Mouse (Mus musculus) CH12.LX (cell line): ENCODE data around the gene Gm10197. TPM values are rescaled to one million over a fixed set of nuclear protein-coding genes. Genes with fewer than 3 reads are reported as not detected.

Experiments used
- DNase-seq: peaks from one replicate; pipeline ENCODE4 v3.0.0-alpha.2; 2013; ENCODE audit errors: extremely low read depth
- H3K27ac ChIP-seq: 2 replicates; pipeline ENCODE4 v1.5.1; 2012; ENCODE audit warnings: low read depth, mild to moderate bottlenecking, control low read depth, moderate library complexity; ENCODE audit not compliant: insufficient read depth
- H3K27me3 ChIP-seq: replicated peaks from 2 replicates; pipeline ENCODE3; 2012; ENCODE audit warnings: inconsistent platforms
- H3K36me3 ChIP-seq, 2 experiments: replicated peaks in 1 of 2; 2 replicates each; pipeline versions ENCODE3 to v1.6.1; 2012; ENCODE audit warnings: inconsistent platforms in 1 of 2, low read length in 1 of 2, mild to moderate bottlenecking in 1 of 2, mixed read lengths in 1 of 2, moderate library complexity in 1 of 2; ENCODE audit not compliant: control insufficient read depth in 1 of 2, insufficient read depth in 1 of 2
- H3K4me1 ChIP-seq, 2 experiments: 2 replicates each; pipeline ENCODE4 v1.6.1; 2012; ENCODE audit warnings: inconsistent platforms in 1 of 2, moderate library complexity in 1 of 2; ENCODE audit not compliant: insufficient read depth in 2 of 2, control insufficient read depth in 1 of 2
- H3K4me2 ChIP-seq: 2 replicates; pipeline ENCODE4 v1.6.1; 2012; ENCODE audit warnings: low read depth, mild to moderate bottlenecking, control low read depth; ENCODE audit not compliant: poor library complexity, insufficient read depth, severe bottlenecking
- H3K4me3 ChIP-seq, 3 experiments: fragments of 150-350 bp in 1 of 3; sonication (generic) in 1 of 3; replicated peaks in 1 of 3; 2 replicates each; pipeline versions ENCODE3 to v1.5.1; 2011 to 2012; ENCODE audit warnings: low read depth in 2 of 3, low read length in 2 of 3, mild to moderate bottlenecking in 2 of 3, moderate library complexity in 2 of 3, control low read depth in 1 of 3, improper control_type of control experiment in 1 of 3, inconsistent platforms in 1 of 3, mixed read lengths in 1 of 3; ENCODE audit not compliant: poor library complexity in 1 of 3
- H3K79me2 ChIP-seq: replicated peaks from 2 replicates; pipeline ENCODE4 v1.6.1; 2012; ENCODE audit warnings: mild to moderate bottlenecking, moderate library complexity; ENCODE audit not compliant: control insufficient read depth, poor library complexity, insufficient read depth, severe bottlenecking; ENCODE audit errors: extremely low read depth
- H3K9ac ChIP-seq: 2 replicates; pipeline ENCODE4 v1.6.1; 2012; ENCODE audit warnings: low read depth, mild to moderate bottlenecking, control low read depth, moderate library complexity; ENCODE audit not compliant: insufficient read depth
- H3K9me3 ChIP-seq: replicated peaks from 2 replicates; pipeline ENCODE3; 2012; ENCODE audit warnings: low read length, inconsistent platforms, mixed read lengths
- CHD1 ChIP-seq: IDR thresholded peaks from 2 replicates; pipeline ENCODE4 v1.6.1; 2012; ENCODE audit warnings: low read depth, low read length, improper control_type of control experiment, inconsistent platforms
- CHD2 ChIP-seq: IDR thresholded peaks from 2 replicates; pipeline ENCODE4 v1.6.1; 2011; ENCODE audit warnings: low read length, improper control_type of control experiment
- EP300 ChIP-seq: IDR thresholded peaks from 2 replicates; pipeline ENCODE4 v1.6.1; 2011; ENCODE audit warnings: low read length, improper control_type of control experiment
- ETS1 ChIP-seq: conservative IDR thresholded peaks from 2 replicates; pipeline ENCODE4 v1.6.1; 2012; ENCODE audit warnings: low read depth, mild to moderate bottlenecking, inconsistent platforms, low read length, improper control_type of control experiment, moderate library complexity
- JUN ChIP-seq: IDR thresholded peaks from 2 replicates; pipeline ENCODE4 v1.6.1; 2011; ENCODE audit warnings: low read depth, mild to moderate bottlenecking, low read length, improper control_type of control experiment, moderate library complexity; ENCODE audit not compliant: insufficient read depth
- JUND ChIP-seq: conservative IDR thresholded peaks from 2 replicates; pipeline ENCODE4 v1.6.1; 2011; ENCODE audit warnings: low read depth, low read length, improper control_type of control experiment
- KAT2A ChIP-seq: IDR thresholded peaks from 2 replicates; pipeline ENCODE4 v1.6.1; 2012; ENCODE audit warnings: low read length, improper control_type of control experiment, inconsistent platforms; ENCODE audit not compliant: insufficient replicate concordance
- MAX ChIP-seq: IDR thresholded peaks from 2 replicates; pipeline ENCODE4 v1.6.1; 2011; ENCODE audit warnings: low read length, improper control_type of control experiment
- MAZ ChIP-seq: IDR thresholded peaks from 2 replicates; pipeline ENCODE4 v1.6.1; 2012; ENCODE audit warnings: low read depth, mild to moderate bottlenecking, inconsistent platforms, low read length, improper control_type of control experiment, moderate library complexity
- MEF2A ChIP-seq: IDR thresholded peaks from 2 replicates; pipeline ENCODE4 v1.6.1; 2014; ENCODE audit warnings: low read depth, mild to moderate bottlenecking, inconsistent platforms, low read length, improper control_type of control experiment, borderline replicate concordance
- MXI1 ChIP-seq: IDR thresholded peaks from 2 replicates; pipeline ENCODE4 v1.6.1; 2011; ENCODE audit warnings: mild to moderate bottlenecking, low read depth, low read length, improper control_type of control experiment
- NELFE ChIP-seq: IDR thresholded peaks from 2 replicates; pipeline ENCODE4 v1.6.1; 2011; ENCODE audit warnings: low read depth, low read length, improper control_type of control experiment
- NRF1 ChIP-seq: IDR thresholded peaks from 2 replicates; pipeline ENCODE4 v1.6.1; 2014; ENCODE audit warnings: low read depth, mild to moderate bottlenecking, inconsistent platforms, low read length, improper control_type of control experiment, moderate library complexity
- POLR2AphosphoS2 ChIP-seq: IDR thresholded peaks from 2 replicates; pipeline ENCODE4 v1.6.1; 2011; ENCODE audit warnings: low read depth, low read length, improper control_type of control experiment
- RAD21 ChIP-seq: IDR thresholded peaks from 2 replicates; pipeline ENCODE4 v1.6.1; 2011; ENCODE audit warnings: low read depth, mild to moderate bottlenecking, low read length, improper control_type of control experiment, moderate library complexity
- TCF12 ChIP-seq: IDR thresholded peaks from 2 replicates; pipeline ENCODE4 v1.6.1; 2014; ENCODE audit warnings: low read depth, mild to moderate bottlenecking, inconsistent platforms, low read length, improper control_type of control experiment
- USF2 ChIP-seq: conservative IDR thresholded peaks from 2 replicates; pipeline ENCODE4 v1.6.1; 2011; ENCODE audit warnings: low read depth, low read length, improper control_type of control experiment
- ZC3H11A ChIP-seq: IDR thresholded peaks from 2 replicates; pipeline ENCODE4 v1.6.1; 2012; ENCODE audit warnings: low read depth, mild to moderate bottlenecking, inconsistent platforms, low read length, improper control_type of control experiment
- ZKSCAN1 ChIP-seq: IDR thresholded peaks from 2 replicates; pipeline ENCODE4 v1.6.1; 2012; ENCODE audit warnings: low read depth, inconsistent platforms, low read length, improper control_type of control experiment, borderline replicate concordance
- ZMIZ1 ChIP-seq: IDR thresholded peaks from 2 replicates; pipeline ENCODE4 v1.6.1; 2012; ENCODE audit warnings: low read depth, mild to moderate bottlenecking, inconsistent platforms, low read length, improper control_type of control experiment
- ZNF384 ChIP-seq: IDR thresholded peaks from 2 replicates; pipeline ENCODE4 v1.6.1; 2012; ENCODE audit warnings: low read depth, low read length, improper control_type of control experiment, inconsistent platforms
- dilution Hi-C: fragments of 300-500 bp; cut with MboI; formaldehyde crosslinking; loops from 2 replicates; pipeline ENCODE4 v1.14.3; 2020; ENCODE audit warnings: low sequenced_read_pairs; ENCODE audit not compliant: extremely low pct_unique_long_range_greater_than_20kb, extremely low pct_ligation_motif_present
- in situ Hi-C: fragments of 300-500 bp; cut with MboI; formaldehyde crosslinking; loops from 3 replicates; pipeline ENCODE4 v1.14.3; 2019; ENCODE audit warnings: low sequenced_read_pairs, low pct_ligation_motif_present, low pct_unique_long_range_greater_than_20kb, mixed read lengths
- polyA plus RNA-seq: library from polyadenylated mRNA; unstranded; fragments of >175 nt; gene quantifications from 2 replicates; pipeline ENCODE4 v1.2.1, GENCODE M21; 2012; ENCODE audit warnings: low read depth; ENCODE audit not compliant: insufficient read length
- total RNA-seq, 2 experiments: library from RNA; depleted of rRNA; stranded (reverse); fragments of 300-350 nt in 1 of 2; fragments of >200 nt in 1 of 2; gene quantifications; 2 replicates each; pipeline ENCODE4 v1.2.3; 2012 to 2014

The Gm10197 gene
- total and polyA plus RNA-seq, 3 experiments = 3.9 to 11.5 TPM; not detected in 1

GRCm38 (mm10) chr19:53355065-53355464, 16.5 kb downstream of the Gm10197 start:
- Histone ChIP-seq H3K27ac (no peak overlapping the region), H3K4me1 (no peaks in the 10 kb centered on the region), H3K4me2 (no peak overlapping the region), H3K9me3 (no peaks in the 10 kb centered on the region), H3K4me3 (no peak overlapping the region), H3K36me3 (peaks cover 0 to 10% of the 10 kb centered on the region in 2 experiments), H3K79me2 (no peaks in the 10 kb centered on the region), H3K9ac (no peak overlapping the region), H3K27me3 (no peaks in the 10 kb centered on the region)
- dilution Hi-C loops (no loop called here), in situ Hi-C loops (no loop called here)
- DNase-seq = no peak
- TF ChIP-seq ETS1 (no peak), EP300 (no peak), ZMIZ1 (no peak), TCF12 (no peak), MAX (no peak), ZKSCAN1 (no peak), ZC3H11A (no peak), POLR2AphosphoS2 (no peak)

- TF ChIP-seq POLR2AphosphoS2 = no peak
- TF ChIP-seq ZKSCAN1 = no peak
- TF ChIP-seq JUND = no peak
- no peak for TF ChIP-seq CHD1
- TF ChIP-seq CHD2 = no peak
- no peak for TF ChIP-seq ETS1
- no peak for TF ChIP-seq EP300
- no peak for TF ChIP-seq ZNF384
- no peak for TF ChIP-seq NELFE
- TF ChIP-seq JUN = no peak
- no peak for TF ChIP-seq MEF2A
- TF ChIP-seq RAD21 = no peak
- TF ChIP-seq NRF1 = no peak
- TF ChIP-seq USF2 = no peak
- TF ChIP-seq MAZ = no peak
- TF ChIP-seq KAT2A = no peak
- TF ChIP-seq MXI1 = no peak
- Histone ChIP-seq H3K4me3 (no peak overlapping the region), H3K79me2 (no peaks in the 10 kb centered on the region), H3K27ac (no peak overlapping the region), H3K9me3 (no peaks in the 10 kb centered on the region), H3K36me3 (peaks cover 0 to 12% of the 10 kb centered on the region in 2 experiments), H3K4me1 (no peaks in the 10 kb centered on the region; a peak in 1 of 4 replicates), H3K9ac (no peak overlapping the region), H3K27me3 (no peaks in the 10 kb centered on the region), H3K4me2 (no peak overlapping the region)
- dilution Hi-C loops = no loop called here
- no peak for DNase-seq
- in situ Hi-C loops = no loop called here
These were observed 17.1 kb downstream of the Gm10197 start for GRCm38 (mm10) chr19:53354271-53355000.
